Mouse (Mus musculus) Patski (cell line): ENCODE measurements around the gene M1ap. TPM values are rescaled to one million over a fixed set of nuclear protein-coding genes. Genes with fewer than 3 reads are reported as not detected.

Source experiments
- ATAC-seq: fragments of 100-300 bp; one replicate; pipeline ENCODE4 v1.8.0; 2021
- CTCF ChIA-PET: fragments of 350-600 bp; sonication (Branson Sonifier 250); formaldehyde crosslinking; loops from one replicate; lab custom pipeline; 2022; ENCODE audit warnings: inconsistent platforms; lab: Charles Lee
- POLR2A ChIA-PET: fragments of 350-600 bp; sonication (Branson Sonifier 250); formaldehyde crosslinking; loops from one replicate; lab custom pipeline; 2022; ENCODE audit warnings: antibody characterized with exemption, inconsistent platforms; lab: Charles Lee
- DNase-seq: peaks from one replicate; pipeline ENCODE4 v3.0.0-alpha.2; 2011; ENCODE audit warnings: low read depth, low spot score
- H3K27me3 ChIP-seq: fragments of 371-371 bp; one replicate; pipeline ENCODE4 v1.5.1; 2021
- CTCF ChIP-seq: fragments of 100-300 bp; IDR thresholded peaks from one replicate; pipeline ENCODE4 v1.5.1; 2021
- in situ Hi-C: fragments of 300-500 bp; cut with MboI; formaldehyde crosslinking; loops from 3 replicates; pipeline ENCODE4 v1.11.1; 2018; ENCODE audit warnings: low pct_unique_long_range_greater_than_20kb, mixed read lengths
- polyA plus RNA-seq: library from polyadenylated mRNA; unstranded; gene quantifications from one replicate; pipeline ENCODE4 v1.2.3, GENCODE M21; 2021

The M1ap gene
- polyA plus RNA-seq, 1 experiment from 2014 or later, result not detected

DNA sequence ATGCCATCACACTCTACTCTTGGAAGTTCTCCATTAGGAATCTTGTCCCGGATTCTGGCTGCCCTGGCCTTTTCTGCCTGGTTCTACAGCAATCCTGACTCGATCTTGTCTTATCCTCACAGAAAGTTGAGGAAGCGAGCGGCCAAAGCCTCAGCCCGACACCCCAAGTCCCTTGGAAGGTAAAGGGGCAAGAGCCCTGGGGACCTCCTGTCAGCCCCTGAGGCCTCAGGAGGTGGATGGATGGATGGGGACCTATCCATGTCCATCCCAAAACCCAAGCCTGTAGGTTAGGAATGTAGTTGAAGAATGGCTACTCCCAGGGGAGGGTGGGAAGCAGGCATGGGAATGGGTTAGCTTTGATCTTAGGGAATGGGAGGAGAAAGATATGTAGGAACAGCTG is 97.3 kb downstream of the M1ap start:
- no peaks in the 10 kb centered on the region for H3K27me3 ChIP-seq
- ATAC-seq, result no peak
- TF ChIP-seq CTCF, result no peak
- ChIA-PET CTCF (no interaction called here), POLR2A (no interaction called here)
- DNase-seq, result no peak
- in situ Hi-C loops, result no loop called here

DNA sequence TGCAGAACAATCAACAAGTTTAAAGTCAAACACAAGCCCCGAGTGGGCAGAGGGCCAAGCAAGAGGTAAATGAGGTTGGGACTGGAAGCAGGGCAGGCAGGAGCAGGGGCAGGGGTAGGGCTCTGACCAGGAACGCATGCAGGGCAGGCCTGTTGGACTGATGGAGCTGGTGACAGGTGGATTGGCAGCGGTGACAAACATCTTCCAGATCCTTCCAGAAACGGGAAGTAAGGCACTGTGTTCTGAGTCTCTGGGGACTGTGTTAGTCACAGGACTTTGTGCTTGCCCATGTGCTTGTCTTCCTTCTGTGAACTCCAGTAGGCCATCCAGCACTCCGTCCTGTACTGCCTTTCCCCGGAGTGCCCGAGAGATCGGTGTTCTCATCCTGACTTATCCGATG is 98.0 kb downstream of the M1ap start:
- POLR2A ChIA-PET, result no interaction called here
- no peak for DNase-seq
- CTCF ChIA-PET, result no interaction called here
- no peak for ATAC-seq
- no peak for TF ChIP-seq CTCF
- no peaks in the 10 kb centered on the region for H3K27me3 ChIP-seq
- in situ Hi-C loops, result no loop called here

DNA sequence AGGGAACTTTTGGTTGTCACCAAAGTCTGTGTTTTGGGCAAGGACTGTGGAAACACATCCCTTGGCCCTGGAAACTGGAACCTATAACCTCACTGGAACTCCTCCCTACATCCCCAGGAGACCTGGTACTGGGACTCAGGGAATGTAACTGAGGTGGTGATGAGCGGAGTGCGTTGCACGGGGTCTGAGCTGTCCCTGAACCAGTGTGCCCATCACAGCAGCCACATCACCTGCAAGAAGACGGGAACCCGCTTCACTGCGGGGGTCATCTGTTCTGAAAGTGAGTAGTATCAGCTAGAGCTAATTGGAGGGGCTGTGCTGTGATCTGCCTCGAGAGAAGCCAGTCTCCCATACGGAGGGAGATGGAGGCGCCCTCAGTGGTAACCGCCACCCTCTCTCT is 102.7 kb downstream of the M1ap start:
- CTCF ChIA-PET, result interaction anchor here (2.7 kb wide), 1 partner anchor 53 kb away, joined by 11 read pairs; no protein-coding TSS in a partner anchor
- ATAC-seq, result no peak
- in situ Hi-C loops, result no loop called here
- DNase-seq, result no peak
- POLR2A ChIA-PET, result no interaction called here
- H3K27me3 ChIP-seq, result no peaks in the 10 kb centered on the region
- no peak for TF ChIP-seq CTCF

DNA sequence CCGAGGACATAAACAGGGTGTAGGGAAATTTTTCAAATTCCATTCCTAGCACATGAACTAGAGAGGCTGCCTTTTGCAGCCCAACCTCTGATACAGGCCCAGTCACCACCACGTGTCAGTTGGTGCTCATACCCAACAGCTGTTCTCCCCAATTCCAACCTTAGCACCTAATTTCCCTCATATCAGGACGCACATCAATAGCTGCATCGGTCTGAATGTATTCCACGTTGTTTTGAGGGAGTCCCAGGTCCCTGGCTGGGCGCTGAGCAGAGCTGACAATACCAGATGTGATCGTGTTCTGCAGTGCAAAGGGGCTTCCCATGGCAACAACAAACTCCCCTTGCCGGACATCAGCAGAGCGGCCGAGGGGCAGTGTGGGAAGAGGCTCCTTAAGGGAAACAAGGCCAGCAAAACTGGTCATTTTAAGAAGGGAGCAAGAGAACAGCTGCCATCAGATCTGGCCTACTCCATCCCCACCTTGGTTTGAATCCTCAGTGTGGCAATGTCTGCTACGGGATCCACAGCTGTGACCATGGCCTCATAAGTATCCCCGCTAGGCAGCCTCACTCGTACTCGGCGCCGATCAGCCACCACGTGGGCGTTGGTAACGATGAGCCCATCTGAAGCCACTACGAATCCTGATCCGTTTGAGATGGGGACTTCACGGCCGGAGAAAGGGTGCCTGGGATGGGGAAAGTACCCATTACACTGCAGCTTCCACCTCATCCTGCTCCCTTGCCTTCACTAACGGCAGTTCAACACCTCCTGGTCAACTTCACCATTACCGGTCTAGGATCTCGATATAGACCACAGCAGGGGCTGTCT is 106.6 kb downstream of the M1ap start:
- in situ Hi-C loops, result loop anchor here (5.0 kb wide), 1 partner anchor 56 kb away; no protein-coding TSS in a partner anchor
- no peaks in the 10 kb centered on the region for H3K27me3 ChIP-seq
- ATAC-seq, result peak; percentile 15
- no peak for TF ChIP-seq CTCF
- POLR2A ChIA-PET, result interaction anchor here (0.9 to 1.3 kb wide), 3 partner anchors 14 to 49 kb away, joined by 3 to 12 read pairs (median 4); partner anchors contain the start of gene Dok1
- DNase-seq, result no peak
- CTCF ChIA-PET, result interaction anchor here (1.0 to 3.2 kb wide), 4 partner anchors 13 to 57 kb away, joined by 3 to 22 read pairs (median 4); partner anchors contain the start of gene Dok1

DNA sequence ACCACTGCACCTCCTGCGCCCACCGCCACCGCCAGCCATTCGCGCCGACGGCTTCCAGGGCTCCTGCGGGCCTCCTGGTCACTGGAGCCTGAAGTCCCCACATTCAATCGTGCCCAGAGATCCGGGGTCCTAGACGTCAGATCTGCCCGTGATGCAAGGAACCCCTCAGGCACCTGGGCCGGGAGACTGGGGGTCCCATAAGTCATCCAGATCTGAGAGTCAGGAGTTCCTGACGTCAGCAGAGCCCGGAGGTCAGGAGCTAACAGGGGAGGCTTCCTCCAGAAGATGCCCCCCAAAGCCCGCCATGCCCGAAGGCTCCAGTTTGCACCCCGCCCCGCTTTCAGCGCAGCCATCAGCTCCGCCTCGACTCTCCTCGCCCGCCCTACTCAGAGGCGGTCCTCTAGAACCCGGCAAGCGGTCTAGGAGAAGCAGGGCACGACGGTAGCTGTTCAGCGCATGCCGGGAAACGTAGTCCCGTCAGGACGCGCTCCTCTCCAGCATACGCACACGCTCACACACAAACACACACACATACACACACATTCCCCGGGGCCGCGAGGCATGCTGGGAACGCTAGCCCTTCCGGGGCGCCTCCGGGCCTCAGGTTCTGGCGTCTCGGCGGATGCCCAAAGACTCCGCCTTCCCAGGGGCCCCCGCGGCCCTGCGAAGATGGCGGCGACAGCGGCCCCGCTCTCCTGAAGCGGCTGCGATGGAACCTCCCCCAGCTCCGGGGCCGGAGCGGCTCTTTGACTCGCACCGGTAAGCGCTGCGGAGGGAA is 107.6 kb downstream of the M1ap start, which contains the start of gene Aup1:
Gene Aup1 (plus strand): TSS at position 448 of the 778 bp plus-strand sequence.
- in situ Hi-C loops, result loop anchor here (5.0 kb wide), 1 partner anchor 57 kb away; no protein-coding TSS in a partner anchor
- ATAC-seq (peak; percentile 90), DNase-seq (peak; percentile 92)
- ChIA-PET POLR2A (interaction anchor here (0.5 to 2.3 kb wide), 5 partner anchors 18 to 58 kb away, joined by 3 to 7 read pairs (median 4); partner anchors contain the start of gene Pcgf1), CTCF (interaction anchor here (1.0 to 3.2 kb wide), 3 partner anchors 12 to 57 kb away, joined by 3 to 22 read pairs (median 4); partner anchors contain the start of gene Dok1)
- no peak for TF ChIP-seq CTCF
- no peaks in the 10 kb centered on the region for H3K27me3 ChIP-seq

DNA sequence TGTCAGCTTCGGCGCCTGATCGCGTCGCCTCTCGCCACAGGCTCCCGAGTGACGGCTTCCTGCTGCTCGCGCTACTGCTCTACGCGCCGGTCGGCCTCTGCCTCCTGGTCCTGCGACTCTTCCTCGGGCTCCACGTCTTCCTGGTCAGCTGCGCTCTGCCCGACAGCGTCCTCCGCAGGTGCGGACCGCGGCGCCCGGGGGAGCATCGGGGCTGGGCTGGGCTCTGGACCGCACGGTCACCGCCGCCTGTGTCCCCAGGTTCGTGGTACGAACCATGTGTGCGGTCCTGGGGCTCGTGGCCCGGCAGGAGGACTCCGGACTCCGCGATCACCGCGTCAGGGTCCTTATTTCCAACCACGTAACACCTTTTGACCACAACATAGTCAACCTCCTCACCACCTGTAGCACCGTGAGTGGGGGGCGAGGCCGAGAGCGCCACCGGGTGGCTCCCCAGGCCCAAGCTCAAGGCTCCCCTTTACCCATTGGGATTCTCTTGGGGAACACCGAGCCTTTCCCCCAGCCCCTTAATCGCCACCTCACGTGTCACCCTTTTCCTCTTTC is 108.2 kb downstream of the M1ap start, which contains the start of gene Htra2:
Gene Htra2 (minus strand): TSS at position 403 of the 561 bp plus-strand sequence.
- CTCF ChIA-PET, result interaction anchor here (1.7 to 3.2 kb wide), 2 partner anchors 11 to 58 kb away, joined by 4 to 22 read pairs; no protein-coding TSS in a partner anchor
- POLR2A ChIA-PET, result interaction anchor here (0.5 to 2.3 kb wide), 5 partner anchors 18 to 57 kb away, joined by 3 to 7 read pairs (median 4); partner anchors contain the start of gene Pcgf1
- H3K27me3 ChIP-seq, result no peaks in the 10 kb centered on the region
- in situ Hi-C loops, result loop anchor here (5.0 kb wide), 1 partner anchor 58 kb away; no protein-coding TSS in a partner anchor
- ATAC-seq, result peak; percentile 22
- DNase-seq, result no peak
- no peak for TF ChIP-seq CTCF

DNA sequence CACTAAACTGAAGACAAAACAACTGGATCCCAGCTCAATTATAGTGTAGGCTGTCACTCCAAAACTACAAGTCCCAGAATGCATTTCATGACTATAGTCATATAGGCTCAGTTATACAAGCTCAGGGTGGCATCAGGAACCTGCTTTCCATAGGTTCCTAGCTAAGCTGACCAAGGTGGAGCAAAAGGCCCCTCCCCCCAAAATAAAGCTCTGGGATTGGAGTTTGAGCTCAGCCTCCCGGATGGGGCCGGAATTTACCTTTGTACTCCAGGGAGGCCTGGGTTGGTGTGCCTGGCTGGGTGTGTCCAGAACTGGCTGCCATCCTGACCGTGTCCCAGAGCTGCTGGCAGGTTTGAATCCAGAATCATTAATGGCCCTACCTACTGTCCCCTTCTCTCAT is 111.1 kb downstream of the M1ap start, which contains the start of gene Dqx1:
Gene Dqx1 (plus strand): TSS at position 55 of the 400 bp plus-strand sequence.
- no peaks in the 10 kb centered on the region for H3K27me3 ChIP-seq
- ATAC-seq (no peak), DNase-seq (no peak)
- POLR2A ChIA-PET, result no interaction called here
- CTCF ChIA-PET, result interaction anchor here (1.0 to 1.1 kb wide), 2 partner anchors 25 to 38 kb away, joined by 3 read pairs; no protein-coding TSS in a partner anchor
- no peak for TF ChIP-seq CTCF
- in situ Hi-C loops, result no loop called here

DNA sequence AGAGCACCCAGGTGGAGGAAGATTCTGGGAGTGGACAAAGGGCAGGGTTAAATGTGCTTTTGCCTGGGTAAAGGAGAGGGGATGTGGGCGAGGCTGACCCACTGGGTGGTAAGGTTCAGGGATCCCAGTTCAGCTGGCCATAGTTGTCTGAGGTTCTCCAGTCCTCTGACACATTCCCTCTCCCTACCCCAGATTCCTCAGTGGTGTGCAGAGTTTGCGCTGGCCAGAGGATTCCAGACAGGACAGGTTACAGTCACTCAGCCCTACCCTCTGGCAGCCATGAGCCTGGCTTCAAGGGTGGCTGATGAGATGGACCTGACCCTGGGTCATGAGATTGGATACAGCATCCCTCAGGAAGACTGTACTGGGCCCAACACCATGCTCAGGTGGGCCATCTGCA is 112.0 kb downstream of the M1ap start:
- ChIA-PET CTCF (interaction anchor here (1.0 kb wide), 1 partner anchor 26 kb away, joined by 3 read pairs; no protein-coding TSS in a partner anchor), POLR2A (interaction anchor here (0.5 kb wide), 1 partner anchor 119 kb away, joined by 3 read pairs; no protein-coding TSS in a partner anchor)
- TF ChIP-seq CTCF, result no peak
- ATAC-seq (no peak), DNase-seq (no peak)
- no peaks in the 10 kb centered on the region for H3K27me3 ChIP-seq
- in situ Hi-C loops, result no loop called here

DNA sequence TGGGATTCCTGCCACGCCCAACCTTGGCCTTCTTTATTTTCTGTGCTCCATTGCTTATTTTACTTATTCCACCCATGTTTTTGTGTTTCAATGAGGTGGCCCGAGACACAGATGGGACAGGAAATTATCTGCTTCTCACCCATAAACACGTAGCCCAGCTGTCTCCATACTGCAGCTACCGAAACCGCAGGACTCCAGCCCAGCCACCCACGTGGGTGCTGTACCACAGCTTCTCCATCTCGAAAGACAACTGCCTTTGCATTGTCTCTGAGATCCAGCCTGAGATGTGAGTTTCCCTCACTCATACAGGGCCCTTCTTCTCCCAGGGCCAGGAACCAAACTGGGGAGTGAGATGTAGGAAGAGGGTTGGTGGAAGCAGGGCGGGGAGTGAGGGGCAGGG is 119.3 kb downstream of the M1ap start:
- in situ Hi-C loops, result no loop called here
- ChIA-PET POLR2A (no interaction called here), CTCF (interaction anchor here (1.4 to 1.8 kb wide), 2 partner anchors 11 to 70 kb away, joined by 4 to 9 read pairs; partner anchors contain the start of genes Aup1 and Htra2)
- ATAC-seq (no peak), DNase-seq (no peak)
- no peak for TF ChIP-seq CTCF
- peaks cover 38% of the 10 kb centered on the region for H3K27me3 ChIP-seq
